Mouse (Mus musculus) lung, postnatal 36 days (tissue): ENCODE data around the gene Maea.

ENCODE experiments used
- DNase-seq: peaks from one replicate; pipeline ENCODE4 v3.0.0; 2022; ENCODE audit warnings: mixed read lengths

The Maea gene

GRCm38 (mm10) chr5:33358467-33358866, 23.2 kb downstream of the Maea start:
- peak; percentile 56 for DNase-seq

- no peak for DNase-seq
Observed at GRCm38 (mm10) chr5:33363263-33363662, 28.0 kb downstream of the Maea start.

- no peak for DNase-seq
Observed at GRCm38 (mm10) chr5:33368651-33369050, 33.3 kb downstream of the Maea start.

- DNase-seq = peak; percentile 32
Observed at GRCm38 (mm10) chr5:33371137-33371536, 35.8 kb downstream of the Maea start.

GRCm38 (mm10) chr5:33371668-33372067, 36.4 kb downstream of the Maea start:
- DNase-seq = no peak

- no peak for DNase-seq
Observed at GRCm38 (mm10) chr5:33372331-33373038, 37.2 kb downstream of the Maea start.

GRCm38 (mm10) chr5:33377176-33377575, 41.9 kb downstream of the Maea start:
- no peak for DNase-seq

- DNase-seq = no peak
Observed at GRCm38 (mm10) chr5:33377801-33378301, 42.5 kb downstream of the Maea start.

- peak; percentile 99 for DNase-seq
Observed at GRCm38 (mm10) chr5:33378302-33378854, 43.1 kb downstream of the Maea start, which contains the start of gene Uvssa. Gene Uvssa (plus strand): TSS chr5:33378549.

- no peak for DNase-seq
Observed at GRCm38 (mm10) chr5:33387550-33387949, 52.2 kb downstream of the Maea start.

- peak; percentile 84 for DNase-seq
Observed at GRCm38 (mm10) chr5:33393803-33394202, 58.5 kb downstream of the Maea start.

GRCm38 (mm10) chr5:33395693-33396092, 60.4 kb downstream of the Maea start:
- no peak for DNase-seq

- no peak for DNase-seq
Observed at GRCm38 (mm10) chr5:33396828-33397227, 61.5 kb downstream of the Maea start.

GRCm38 (mm10) chr5:33400819-33401218, 65.5 kb downstream of the Maea start:
- no peak for DNase-seq

- DNase-seq = no peak
Observed at GRCm38 (mm10) chr5:33420313-33420712, 85.0 kb downstream of the Maea start.
